Mouse (Mus musculus): ENCODE measurements around the gene Hmgcl. TPM values are rescaled to one million over a fixed set of nuclear protein-coding genes. Genes with fewer than 3 reads are reported as not detected.

Gene Hmgcl
- not detected in 2 replicates for polyA plus RNA-seq (2012; ENCODE audit: insufficient read depth, insufficient read length, low replicate concordance, missing spikeins)

- Histone ChIP-seq H3K4me1 (ENCODE audit: control insufficient read depth, insufficient read depth, low read length) (peaks cover 29% of the 10 kb centered on the region), H3K4me3 (ENCODE audit: insufficient read depth, low read depth, low read length) (peak within 1 kb of the TSS; percentile 71), H3K27ac (ENCODE audit: insufficient read depth, low read depth, low read length) (peak within 1 kb of the TSS; percentile 61)
- TF ChIP-seq POLR2A (IDR thresholded peaks at IDR 0.05; ENCODE audit: insufficient read depth, low read depth, low read length) = peak; percentile 88
- no peak for TF ChIP-seq CTCF (IDR thresholded peaks at IDR 0.05; ENCODE audit: insufficient read depth, low read depth, low read length)
- under 1% methylated on average over 23 of the region's 23 CpGs for WGBS
Observed at GRCm38 (mm10) chr4:135946278-135946658, at the start of gene Hmgcl. Gene Hmgcl, plus strand, starts transcription at chr4:135946448.

GRCm38 (mm10) chr4:135898380-135899049, 47.7 kb upstream of the Hmgcl start:
- WGBS = 88% methylated on average over 9 of the region's 9 CpGs
- Histone ChIP-seq H3K4me3 (ENCODE audit: insufficient read depth, low read depth, low read length) (no peak overlapping the region), H3K4me1 (ENCODE audit: control insufficient read depth, insufficient read depth, low read length) (no peaks in the 10 kb centered on the region), H3K27ac (ENCODE audit: insufficient read depth, low read depth, low read length) (no peak overlapping the region)
- no peak for TF ChIP-seq POLR2A (IDR thresholded peaks at IDR 0.05; ENCODE audit: insufficient read depth, low read depth, low read length)
- TF ChIP-seq CTCF (IDR thresholded peaks at IDR 0.05; ENCODE audit: insufficient read depth, low read depth, low read length) = no peak

DNA sequence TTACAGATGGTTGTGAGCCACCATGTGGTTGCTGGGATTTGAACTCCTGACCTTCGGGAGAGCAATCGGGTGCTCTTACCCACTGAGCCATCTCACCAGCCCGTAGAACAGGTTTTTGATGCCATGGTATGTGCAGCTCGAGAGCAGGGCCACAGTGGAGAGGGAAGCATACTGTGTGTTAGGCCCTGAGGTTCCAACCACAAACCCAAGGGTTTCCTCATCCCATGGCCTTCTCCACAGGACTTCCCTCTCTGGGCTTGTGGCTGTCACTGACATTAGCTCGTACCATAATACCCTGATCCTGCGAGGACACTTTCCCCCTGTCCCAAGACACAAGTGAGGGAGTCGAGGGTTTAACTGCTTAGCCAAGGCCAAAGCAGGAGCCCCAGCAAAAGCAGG, 47.2 kb upstream of the Hmgcl start:
- Histone ChIP-seq H3K4me1 (ENCODE audit: control insufficient read depth, insufficient read depth, low read length) (no peaks in the 10 kb centered on the region), H3K4me3 (ENCODE audit: insufficient read depth, low read depth, low read length) (no peak overlapping the region), H3K27ac (ENCODE audit: insufficient read depth, low read depth, low read length) (no peak overlapping the region)
- TF ChIP-seq POLR2A (IDR thresholded peaks at IDR 0.05; ENCODE audit: insufficient read depth, low read depth, low read length) (no peak), CTCF (IDR thresholded peaks at IDR 0.05; ENCODE audit: insufficient read depth, low read depth, low read length) (no peak)
- 92% methylated on average over 7 of the region's 7 CpGs for WGBS

DNA sequence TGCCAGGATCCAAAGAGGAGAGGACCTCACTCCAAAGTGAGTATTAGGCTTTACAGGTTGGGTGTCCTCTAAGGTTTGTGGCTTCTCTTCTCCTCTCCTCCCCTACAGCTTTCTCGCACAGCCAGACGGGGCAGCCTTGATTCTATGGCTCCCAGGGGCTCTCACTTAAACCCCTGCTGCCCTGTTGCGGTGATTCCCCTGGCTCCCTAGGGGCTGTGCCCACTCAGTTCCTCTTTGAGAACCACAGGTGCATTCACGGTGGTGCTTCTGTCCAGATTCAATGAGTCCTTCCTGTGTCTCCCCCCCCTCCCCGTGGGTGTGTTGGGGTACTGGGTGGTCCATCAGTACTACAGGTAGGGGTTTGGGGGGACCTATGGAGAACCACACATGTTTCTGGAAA, 46.2 kb upstream of the Hmgcl start:
- Histone ChIP-seq H3K27ac (ENCODE audit: insufficient read depth, low read depth, low read length) (no peak overlapping the region), H3K4me1 (ENCODE audit: control insufficient read depth, insufficient read depth, low read length) (no peaks in the 10 kb centered on the region), H3K4me3 (ENCODE audit: insufficient read depth, low read depth, low read length) (no peak overlapping the region)
- no peak for TF ChIP-seq CTCF (IDR thresholded peaks at IDR 0.05; ENCODE audit: insufficient read depth, low read depth, low read length)
- TF ChIP-seq POLR2A (IDR thresholded peaks at IDR 0.05; ENCODE audit: insufficient read depth, low read depth, low read length) = no peak
- WGBS = 85% methylated on average over 5 of the region's 5 CpGs

DNA sequence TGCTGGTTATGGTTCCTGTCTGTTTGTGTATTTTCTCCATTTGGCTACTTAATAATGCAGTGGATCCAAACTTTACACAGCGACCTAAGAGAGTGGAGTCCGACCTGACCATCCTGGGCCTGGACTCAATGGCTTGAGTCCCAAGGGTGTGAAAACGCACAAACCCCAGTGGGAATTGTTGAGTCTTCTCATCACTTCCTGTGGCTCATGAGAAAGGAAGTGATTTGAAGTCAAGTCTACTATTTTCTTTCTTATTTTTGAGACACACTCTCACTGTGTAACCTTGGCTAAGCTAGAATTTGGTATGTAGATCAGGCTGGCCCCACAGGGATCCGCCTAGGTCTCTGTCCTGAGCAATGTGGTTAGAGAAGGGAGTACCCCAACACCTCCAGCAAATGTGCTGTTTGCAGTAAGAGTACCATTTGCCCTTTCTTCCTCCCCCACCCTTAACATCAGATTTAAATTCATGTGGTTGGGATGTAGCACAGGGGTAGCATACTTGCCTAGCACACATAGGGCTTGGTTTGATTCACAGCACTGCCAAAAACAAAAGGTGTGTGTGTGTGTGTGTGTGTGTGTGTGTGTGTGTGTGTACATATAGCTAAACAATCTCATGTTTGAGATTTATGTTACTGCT, 43.5 kb upstream of the Hmgcl start:
- H3K27ac ChIP-seq (ENCODE audit: insufficient read depth, low read depth, low read length) = no peak overlapping the region
- 91% methylated on average over 4 of the region's 4 CpGs for WGBS
- H3K4me1 ChIP-seq (ENCODE audit: control insufficient read depth, insufficient read depth, low read length) = no peaks in the 10 kb centered on the region
- no peak for TF ChIP-seq POLR2A (IDR thresholded peaks at IDR 0.05; ENCODE audit: insufficient read depth, low read depth, low read length)
- no peak for TF ChIP-seq CTCF (IDR thresholded peaks at IDR 0.05; ENCODE audit: insufficient read depth, low read depth, low read length)
- H3K4me3 ChIP-seq (ENCODE audit: insufficient read depth, low read depth, low read length) = no peak overlapping the region

DNA sequence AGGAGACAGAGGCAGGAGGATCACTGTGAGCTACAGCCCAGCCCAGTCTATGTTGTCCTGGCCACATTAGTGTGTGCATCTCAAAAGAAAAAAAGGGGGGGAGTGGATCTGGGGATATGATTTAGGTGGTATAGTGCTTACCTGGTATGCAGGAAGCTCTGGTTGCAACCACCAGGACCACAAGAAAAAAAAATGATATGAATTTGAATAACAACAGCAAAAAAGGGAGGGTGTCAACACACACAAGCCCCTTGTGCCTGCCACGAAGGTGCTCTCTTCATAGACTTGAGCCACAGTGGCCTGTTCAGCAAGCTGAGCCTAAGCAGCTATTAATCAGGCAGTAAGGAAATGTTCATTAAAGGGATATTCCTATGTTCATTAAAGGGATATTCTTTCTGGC, 41.4 kb upstream of the Hmgcl start:
- TF ChIP-seq POLR2A (IDR thresholded peaks at IDR 0.05; ENCODE audit: insufficient read depth, low read depth, low read length) = no peak
- no peak for TF ChIP-seq CTCF (IDR thresholded peaks at IDR 0.05; ENCODE audit: insufficient read depth, low read depth, low read length)
- 63% methylated on average over 1 of the region's 1 CpGs for WGBS
- no peak overlapping the region for H3K27ac ChIP-seq (ENCODE audit: insufficient read depth, low read depth, low read length)

DNA sequence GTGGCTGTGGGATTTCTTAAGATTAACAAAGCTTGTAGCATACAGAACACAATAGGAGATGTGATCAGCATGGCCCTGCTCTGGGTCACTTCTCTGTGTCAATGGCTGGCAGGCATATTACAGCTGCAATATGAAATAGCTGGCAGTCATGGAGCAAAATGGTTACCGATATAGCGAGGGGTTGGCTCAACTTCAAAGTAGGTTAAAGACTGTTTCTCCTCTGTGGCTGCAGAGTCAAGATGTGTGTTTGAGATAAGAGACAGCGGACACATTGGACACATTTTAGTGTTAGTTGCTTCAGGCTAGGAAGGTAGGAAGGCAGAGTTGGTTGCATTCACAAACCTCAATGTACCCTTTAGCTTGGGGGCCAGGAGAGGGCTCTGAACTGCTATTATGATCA, 39.6 kb upstream of the Hmgcl start:
- no peak overlapping the region for H3K4me3 ChIP-seq (ENCODE audit: insufficient read depth, low read depth, low read length)
- no peak for TF ChIP-seq CTCF (IDR thresholded peaks at IDR 0.05; ENCODE audit: insufficient read depth, low read depth, low read length)
- TF ChIP-seq POLR2A (IDR thresholded peaks at IDR 0.05; ENCODE audit: insufficient read depth, low read depth, low read length) = no peak
- 88% methylated on average over 3 of the region's 3 CpGs for WGBS

More for the DNA sequence above, 41.4 kb upstream of the Hmgcl start:
- Histone ChIP-seq H3K4me3 (ENCODE audit: insufficient read depth, low read depth, low read length) (no peak overlapping the region), H3K4me1 (ENCODE audit: control insufficient read depth, insufficient read depth, low read length) (no peaks in the 10 kb centered on the region)

DNA sequence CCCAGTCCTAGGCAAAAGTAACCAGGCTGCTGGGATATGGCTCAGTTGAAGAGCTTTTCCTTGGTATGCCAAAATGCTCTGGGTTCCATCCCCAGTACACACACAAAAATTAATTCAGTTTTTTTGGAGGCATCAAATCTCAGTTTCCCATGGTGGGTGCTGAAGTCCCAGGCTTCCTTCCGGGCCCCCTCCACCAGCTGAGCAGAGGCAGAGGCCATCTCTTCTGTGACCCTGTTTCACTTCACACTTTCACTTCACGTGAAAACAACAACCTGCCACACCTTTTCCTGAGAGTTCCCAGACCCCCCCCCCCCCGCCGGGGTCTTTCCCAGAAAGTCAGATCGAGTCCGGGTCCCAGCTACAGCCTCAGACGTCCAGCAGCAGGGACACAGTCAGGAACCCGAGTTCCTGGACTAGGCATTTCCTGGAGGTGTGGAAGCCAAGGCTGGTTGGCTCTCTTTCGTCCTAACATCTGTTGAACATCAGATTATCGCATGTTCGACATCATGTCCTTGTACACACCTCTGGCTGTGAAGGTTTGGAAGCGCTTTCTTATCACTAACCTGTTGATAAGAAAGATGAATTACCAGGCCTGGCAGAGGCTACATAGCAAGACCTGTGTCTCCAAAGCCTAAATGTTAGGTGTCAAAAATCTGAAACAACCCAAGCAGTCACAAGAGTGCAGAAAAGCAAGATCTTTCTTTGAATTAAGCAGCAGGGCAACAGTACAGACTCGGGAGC, 36.8 kb upstream of the Hmgcl start:
- no peaks in the 10 kb centered on the region for H3K4me1 ChIP-seq (ENCODE audit: control insufficient read depth, insufficient read depth, low read length)
- H3K27ac ChIP-seq (ENCODE audit: insufficient read depth, low read depth, low read length) = no peak overlapping the region
- WGBS = 79% methylated on average over 13 of the region's 13 CpGs
- TF ChIP-seq POLR2A (IDR thresholded peaks at IDR 0.05; ENCODE audit: insufficient read depth, low read depth, low read length) = no peak
- no peak overlapping the region for H3K4me3 ChIP-seq (ENCODE audit: insufficient read depth, low read depth, low read length)

More for the DNA sequence above, 39.6 kb upstream of the Hmgcl start:
- H3K4me1 ChIP-seq (ENCODE audit: control insufficient read depth, insufficient read depth, low read length) = no peaks in the 10 kb centered on the region
- H3K27ac ChIP-seq (ENCODE audit: insufficient read depth, low read depth, low read length) = no peak overlapping the region

- TF ChIP-seq POLR2A (IDR thresholded peaks at IDR 0.05; ENCODE audit: insufficient read depth, low read depth, low read length) = no peak
- H3K4me1 ChIP-seq (ENCODE audit: control insufficient read depth, insufficient read depth, low read length) = no peaks in the 10 kb centered on the region
- 68% methylated on average over 7 of the region's 7 CpGs for WGBS
- no peak overlapping the region for H3K27ac ChIP-seq (ENCODE audit: insufficient read depth, low read depth, low read length)
- H3K4me3 ChIP-seq (ENCODE audit: insufficient read depth, low read depth, low read length) = no peak overlapping the region
Observed at GRCm38 (mm10) chr4:135911531-135911930, 34.7 kb upstream of the Hmgcl start.

Measured in olfactory bulb, adult 2 months (tissue).